Mouse (Mus musculus) adrenal gland, postnatal 10 days (tissue): ENCODE measurements around the gene Foxo1. TPM values are rescaled to one million over a fixed set of nuclear protein-coding genes. Genes with fewer than 3 reads are reported as not detected.
A peak's percentile ranks its signal among the peaks of the same experiment; 100 is the strongest.

Experiments used
- DNase-seq: peaks from one replicate; pipeline ENCODE4 v3.0.0; 2021; ENCODE audit warnings: mixed read lengths
- total RNA-seq, 2 experiments: library from RNA; stranded (reverse); gene quantifications; 2 replicates each; pipeline ENCODE4 v1.2.3; 2021

Gene Foxo1
- total RNA-seq, 2 experiments from 2014 or later = 25.9 to 42.2 TPM

GRCm38 (mm10) chr3:52308586-52309321, 40.6 kb downstream of the Foxo1 start:
- no peak for DNase-seq

- DNase-seq = no peak
Observed at GRCm38 (mm10) chr3:52320516-52321270, 52.6 kb downstream of the Foxo1 start.

GRCm38 (mm10) chr3:52322401-52323385, 54.6 kb downstream of the Foxo1 start:
- no peak for DNase-seq

GRCm38 (mm10) chr3:52325006-52325405, 56.9 kb downstream of the Foxo1 start:
- no peak for DNase-seq

GRCm38 (mm10) chr3:52326687-52327086, 58.6 kb downstream of the Foxo1 start:
- no peak for DNase-seq

GRCm38 (mm10) chr3:52327146-52327545, 59.0 kb downstream of the Foxo1 start:
- no peak for DNase-seq

GRCm38 (mm10) chr3:52331709-52332108, 63.6 kb downstream of the Foxo1 start:
- no peak for DNase-seq

GRCm38 (mm10) chr3:52338761-52339160, 70.6 kb downstream of the Foxo1 start:
- DNase-seq = no peak

GRCm38 (mm10) chr3:52340336-52341034, 72.3 kb downstream of the Foxo1 start:
- DNase-seq = no peak

GRCm38 (mm10) chr3:52342226-52342625, 74.1 kb downstream of the Foxo1 start:
- no peak for DNase-seq

GRCm38 (mm10) chr3:52342801-52343200, 74.7 kb downstream of the Foxo1 start:
- peak; percentile 61 for DNase-seq

GRCm38 (mm10) chr3:52343270-52344070, 75.3 kb downstream of the Foxo1 start:
- no peak for DNase-seq

GRCm38 (mm10) chr3:52345881-52346280, 77.7 kb downstream of the Foxo1 start:
- DNase-seq = no peak

- peak; percentile 33 for DNase-seq
Observed at GRCm38 (mm10) chr3:52346986-52347710, 79.0 kb downstream of the Foxo1 start.

- DNase-seq = no peak
Observed at GRCm38 (mm10) chr3:52347980-52348622, 80.0 kb downstream of the Foxo1 start.

- DNase-seq = no peak
Observed at GRCm38 (mm10) chr3:52350636-52351035, 82.5 kb downstream of the Foxo1 start.

- no peak for DNase-seq
Observed at GRCm38 (mm10) chr3:52351901-52352300, 83.8 kb downstream of the Foxo1 start.

- DNase-seq = no peak
Observed at GRCm38 (mm10) chr3:52354203-52354602, 86.1 kb downstream of the Foxo1 start.

- no peak for DNase-seq
Observed at GRCm38 (mm10) chr3:52357265-52357953, 89.3 kb downstream of the Foxo1 start.
